Mouse (Mus musculus): ENCODE measurements around the gene Wnt1.

Gene Wnt1

GRCm38 (mm10) chr15:98789661-98790535 is at the start of gene Wnt1:
Gene Wnt1, plus strand, starts transcription at chr15:98789857.
- DNase-seq (ENCODE audit: low read depth, low spot score), result peak; percentile 80

GRCm38 (mm10) chr15:98740219-98740618 is 49.4 kb upstream of the Wnt1 start:
- DNase-seq (ENCODE audit: low read depth, low spot score), result no peak

GRCm38 (mm10) chr15:98742766-98743428 is 46.8 kb upstream of the Wnt1 start:
- no peak for DNase-seq (ENCODE audit: low read depth, low spot score)

GRCm38 (mm10) chr15:98743863-98744262 is 45.8 kb upstream of the Wnt1 start:
- DNase-seq (ENCODE audit: low read depth, low spot score), result peak; percentile 48

- no peak for DNase-seq (ENCODE audit: low read depth, low spot score)
Observed at GRCm38 (mm10) chr15:98746344-98746965, 43.2 kb upstream of the Wnt1 start.

- no peak for DNase-seq (ENCODE audit: low read depth, low spot score)
Observed at GRCm38 (mm10) chr15:98747296-98747695, 42.4 kb upstream of the Wnt1 start.

- DNase-seq (ENCODE audit: low read depth, low spot score), result no peak
Observed at GRCm38 (mm10) chr15:98749093-98749492, 40.6 kb upstream of the Wnt1 start.

- no peak for DNase-seq (ENCODE audit: low read depth, low spot score)
Observed at GRCm38 (mm10) chr15:98753021-98753423, 36.6 kb upstream of the Wnt1 start.

- no peak for DNase-seq (ENCODE audit: low read depth, low spot score)
Observed at GRCm38 (mm10) chr15:98754125-98754524, 35.5 kb upstream of the Wnt1 start.

GRCm38 (mm10) chr15:98762201-98762621 is 27.4 kb upstream of the Wnt1 start:
- peak; percentile 76 for DNase-seq (ENCODE audit: low read depth, low spot score)

GRCm38 (mm10) chr15:98762670-98763529 is 26.8 kb upstream of the Wnt1 start, which contains the start of gene Arf3:
Gene Arf3, minus strand, starts transcription at chr15:98763214.
- DNase-seq (ENCODE audit: low read depth, low spot score), result peak; percentile 98

- no peak for DNase-seq (ENCODE audit: low read depth, low spot score)
Observed at GRCm38 (mm10) chr15:98765929-98766328, 23.7 kb upstream of the Wnt1 start.

GRCm38 (mm10) chr15:98768259-98768658 is 21.4 kb upstream of the Wnt1 start:
- DNase-seq (ENCODE audit: low read depth, low spot score), result no peak

- no peak for DNase-seq (ENCODE audit: low read depth, low spot score)
Observed at GRCm38 (mm10) chr15:98771813-98772425, 17.7 kb upstream of the Wnt1 start.

- peak; percentile 81 for DNase-seq (ENCODE audit: low read depth, low spot score)
Observed at GRCm38 (mm10) chr15:98772511-98773211, 17.0 kb upstream of the Wnt1 start.

- DNase-seq (ENCODE audit: low read depth, low spot score), result no peak
Observed at GRCm38 (mm10) chr15:98774096-98774495, 15.6 kb upstream of the Wnt1 start.

GRCm38 (mm10) chr15:98775533-98775932 is 14.1 kb upstream of the Wnt1 start:
- no peak for DNase-seq (ENCODE audit: low read depth, low spot score)

- DNase-seq (ENCODE audit: low read depth, low spot score), result peak; percentile 79
Observed at GRCm38 (mm10) chr15:98776280-98777004, 13.2 kb upstream of the Wnt1 start.

- DNase-seq (ENCODE audit: low read depth, low spot score), result peak; percentile 38
Observed at GRCm38 (mm10) chr15:98777005-98777616, 12.5 kb upstream of the Wnt1 start.
